Mouse (Mus musculus): ENCODE measurements around the gene Vamp2. TPM values are rescaled to one million over a fixed set of nuclear protein-coding genes. Genes with fewer than 3 reads are reported as not detected.

Gene Vamp2
- polyA plus RNA-seq, 1 experiment from 2014 or later, result 107 TPM

- H3K4me3 ChIP-seq (ENCODE audit: low read depth, low read length), result no peak overlapping the region
- H3K4me1 ChIP-seq (ENCODE audit: control insufficient read depth, insufficient read depth, low read length), result peaks cover 4% of the 10 kb centered on the region; the same call in 1 of the 2 replicates
- WGBS, result 63% methylated on average over 3 of the region's 3 CpGs
- no peak for ATAC-seq (ENCODE audit: insufficient number of reproducible peaks, insufficient read depth, low FRiP score, low read depth)
- H3K27ac ChIP-seq (ENCODE audit: low read length), result no peak overlapping the region
- no peak overlapping the region for H3K4me2 ChIP-seq (replicated peaks; ENCODE audit: low read depth, low read length)
- peaks cover 15% of the 10 kb centered on the region for H3K36me3 ChIP-seq (ENCODE audit: control insufficient read depth, insufficient read depth, low read length)
- no peak overlapping the region for H3K9ac ChIP-seq (replicated peaks; ENCODE audit: low read depth, low read length)
- H3K9me3 ChIP-seq (ENCODE audit: control insufficient read depth, low read depth, low read length), result no peaks in the 10 kb centered on the region
- H3K27me3 ChIP-seq (ENCODE audit: control insufficient read depth, insufficient read depth, low read length), result no peaks in the 10 kb centered on the region
Measured at GRCm38 (mm10) chr11:69053848-69054247, 34.4 kb upstream of the Vamp2 start.

- no peak for ATAC-seq (ENCODE audit: insufficient number of reproducible peaks, insufficient read depth, low FRiP score, low read depth)
- WGBS, result 76% methylated on average over 2 of the region's 2 CpGs
Measured at GRCm38 (mm10) chr11:69058265-69058664, 30.0 kb upstream of the Vamp2 start.

GRCm38 (mm10) chr11:69058729-69059356 is 29.4 kb upstream of the Vamp2 start:
- 1% methylated on average over 19 of the region's 19 CpGs for WGBS

More at GRCm38 (mm10) chr11:69058265-69058664, 30.0 kb upstream of the Vamp2 start:
- H3K4me3 ChIP-seq (ENCODE audit: low read depth, low read length), result peak overlapping the region; percentile 88
- H3K4me1 ChIP-seq (ENCODE audit: control insufficient read depth, insufficient read depth, low read length), result peaks cover 15% of the 10 kb centered on the region
- H3K27ac ChIP-seq (ENCODE audit: low read length), result peak overlapping the region; percentile 77; the same call in 1 of the 2 replicates
- no peaks in the 10 kb centered on the region for H3K36me3 ChIP-seq (ENCODE audit: control insufficient read depth, insufficient read depth, low read length)
- no peaks in the 10 kb centered on the region for H3K27me3 ChIP-seq (ENCODE audit: control insufficient read depth, insufficient read depth, low read length)
- H3K9me3 ChIP-seq (ENCODE audit: control insufficient read depth, low read depth, low read length), result no peaks in the 10 kb centered on the region
- H3K4me2 ChIP-seq (replicated peaks; ENCODE audit: low read depth, low read length), result peak overlapping the region; percentile 83
- peak overlapping the region; percentile 55 for H3K9ac ChIP-seq (replicated peaks; ENCODE audit: low read depth, low read length)

GRCm38 (mm10) chr11:69059357-69059974 is 28.8 kb upstream of the Vamp2 start, which contains the start of gene Borcs6:
Gene Borcs6 (plus strand): TSS chr11:69059717.
- Histone ChIP-seq H3K4me2 (replicated peaks; ENCODE audit: low read depth, low read length) (peak within 1 kb of the TSS; percentile 94), H3K27ac (ENCODE audit: low read length) (peak within 1 kb of the TSS; percentile 83), H3K9ac (replicated peaks; ENCODE audit: low read depth, low read length) (peak within 1 kb of the TSS; percentile 77), H3K27me3 (ENCODE audit: control insufficient read depth, insufficient read depth, low read length) (no peaks in the 10 kb centered on the region), H3K4me3 (ENCODE audit: low read depth, low read length) (peak within 1 kb of the TSS; percentile 88), H3K4me1 (ENCODE audit: control insufficient read depth, insufficient read depth, low read length) (peaks cover 15% of the 10 kb centered on the region), H3K36me3 (ENCODE audit: control insufficient read depth, insufficient read depth, low read length) (no peaks in the 10 kb centered on the region), H3K9me3 (ENCODE audit: control insufficient read depth, low read depth, low read length) (no peaks in the 10 kb centered on the region)
- WGBS, result under 1% methylated on average over 62 of the region's 64 CpGs
- ATAC-seq (ENCODE audit: insufficient number of reproducible peaks, insufficient read depth, low FRiP score, low read depth), result peak; percentile 93

More at GRCm38 (mm10) chr11:69058729-69059356, 29.4 kb upstream of the Vamp2 start:
- peak overlapping the region; percentile 83 for H3K4me2 ChIP-seq (replicated peaks; ENCODE audit: low read depth, low read length)
- no peaks in the 10 kb centered on the region for H3K36me3 ChIP-seq (ENCODE audit: control insufficient read depth, insufficient read depth, low read length)
- no peak for ATAC-seq (ENCODE audit: insufficient number of reproducible peaks, insufficient read depth, low FRiP score, low read depth)
- H3K9me3 ChIP-seq (ENCODE audit: control insufficient read depth, low read depth, low read length), result no peaks in the 10 kb centered on the region
- peak overlapping the region; percentile 77 for H3K27ac ChIP-seq (ENCODE audit: low read length)
- peaks cover 15% of the 10 kb centered on the region for H3K4me1 ChIP-seq (ENCODE audit: control insufficient read depth, insufficient read depth, low read length)
- H3K9ac ChIP-seq (replicated peaks; ENCODE audit: low read depth, low read length), result peak overlapping the region; percentile 55
- H3K4me3 ChIP-seq (ENCODE audit: low read depth, low read length), result peak overlapping the region; percentile 88
- no peaks in the 10 kb centered on the region for H3K27me3 ChIP-seq (ENCODE audit: control insufficient read depth, insufficient read depth, low read length)

- H3K4me3 ChIP-seq (ENCODE audit: low read depth, low read length), result peak overlapping the region; percentile 88
- H3K27me3 ChIP-seq (ENCODE audit: control insufficient read depth, insufficient read depth, low read length), result no peaks in the 10 kb centered on the region
- H3K9ac ChIP-seq (replicated peaks; ENCODE audit: low read depth, low read length), result peak overlapping the region; percentile 77
- H3K9me3 ChIP-seq (ENCODE audit: control insufficient read depth, low read depth, low read length), result no peaks in the 10 kb centered on the region
- H3K4me1 ChIP-seq (ENCODE audit: control insufficient read depth, insufficient read depth, low read length), result peaks cover 15% of the 10 kb centered on the region
- H3K27ac ChIP-seq (ENCODE audit: low read length), result peak overlapping the region; percentile 83
- under 1% methylated on average over 49 of the region's 49 CpGs for WGBS
- H3K36me3 ChIP-seq (ENCODE audit: control insufficient read depth, insufficient read depth, low read length), result no peaks in the 10 kb centered on the region
- peak overlapping the region; percentile 94 for H3K4me2 ChIP-seq (replicated peaks; ENCODE audit: low read depth, low read length)
- ATAC-seq (ENCODE audit: insufficient number of reproducible peaks, insufficient read depth, low FRiP score, low read depth), result peak; percentile 3; the same call in 1 of the 2 replicates
Measured at GRCm38 (mm10) chr11:69059975-69060411, 28.3 kb upstream of the Vamp2 start.

- H3K9me3 ChIP-seq (ENCODE audit: control insufficient read depth, low read depth, low read length), result no peaks in the 10 kb centered on the region
- H3K4me1 ChIP-seq (ENCODE audit: control insufficient read depth, insufficient read depth, low read length), result peaks cover 15% of the 10 kb centered on the region
- peak overlapping the region; percentile 94 for H3K4me2 ChIP-seq (replicated peaks; ENCODE audit: low read depth, low read length)
- peak overlapping the region; percentile 83 for H3K27ac ChIP-seq (ENCODE audit: low read length)
- 1% methylated on average over 40 of the region's 40 CpGs for WGBS
- H3K36me3 ChIP-seq (ENCODE audit: control insufficient read depth, insufficient read depth, low read length), result no peaks in the 10 kb centered on the region
- no peak for ATAC-seq (ENCODE audit: insufficient number of reproducible peaks, insufficient read depth, low FRiP score, low read depth)
- H3K4me3 ChIP-seq (ENCODE audit: low read depth, low read length), result peak overlapping the region; percentile 88
- H3K27me3 ChIP-seq (ENCODE audit: control insufficient read depth, insufficient read depth, low read length), result no peaks in the 10 kb centered on the region
- peak overlapping the region; percentile 77 for H3K9ac ChIP-seq (replicated peaks; ENCODE audit: low read depth, low read length)
Measured at GRCm38 (mm10) chr11:69060448-69061254, 27.6 kb upstream of the Vamp2 start.

- 16% methylated on average over 17 of the region's 17 CpGs for WGBS
- peak overlapping the region; percentile 77; the same call in 1 of the 2 replicates for H3K9ac ChIP-seq (replicated peaks; ENCODE audit: low read depth, low read length)
- no peaks in the 10 kb centered on the region for H3K9me3 ChIP-seq (ENCODE audit: control insufficient read depth, low read depth, low read length)
- H3K4me2 ChIP-seq (replicated peaks; ENCODE audit: low read depth, low read length), result peak overlapping the region; percentile 94
- no peak for ATAC-seq (ENCODE audit: insufficient number of reproducible peaks, insufficient read depth, low FRiP score, low read depth)
- no peaks in the 10 kb centered on the region for H3K27me3 ChIP-seq (ENCODE audit: control insufficient read depth, insufficient read depth, low read length)
- H3K4me3 ChIP-seq (ENCODE audit: low read depth, low read length), result peak overlapping the region; percentile 88
- H3K36me3 ChIP-seq (ENCODE audit: control insufficient read depth, insufficient read depth, low read length), result no peaks in the 10 kb centered on the region
- H3K4me1 ChIP-seq (ENCODE audit: control insufficient read depth, insufficient read depth, low read length), result peaks cover 15% of the 10 kb centered on the region
- H3K27ac ChIP-seq (ENCODE audit: low read length), result no peak overlapping the region; the same call in 1 of the 2 replicates
Measured at GRCm38 (mm10) chr11:69061255-69061912, 26.9 kb upstream of the Vamp2 start.

All from stomach, embryonic 14.5 days (tissue).